Mouse (Mus musculus): ENCODE measurements at regions not wholly inside any gene's neighbourhood (a gene's known extent, or its start where the extent isn't known, plus 50 kb on each side); places are given as distances from the start of the nearest gene placed in this dataset.

GRCm38 (mm10) chr4:12749874-12750273 is 578.1 kb upstream of the Fam92a start:
- Histone ChIP-seq H3K4me3 (replicated peaks; ENCODE audit: control insufficient read depth, low read depth, low read length) (no peak overlapping the region), H3K4me1 (ENCODE audit: control insufficient read depth, insufficient read depth, low read length) (no peaks in the 10 kb centered on the region), H3K27ac (ENCODE audit: control insufficient read depth, insufficient read depth, low read depth, low read length, poor library complexity) (no peak overlapping the region)
- WGBS: 56% methylated on average over 1 of the region's 1 CpGs
- no peak for TF ChIP-seq POLR2A (IDR thresholded peaks at IDR 0.05; ENCODE audit: borderline replicate concordance, control insufficient read depth, low read depth, low read length)
- TF ChIP-seq CTCF (IDR thresholded peaks at IDR 0.05; ENCODE audit: control insufficient read depth, insufficient read depth, low read length): no peak

DNA sequence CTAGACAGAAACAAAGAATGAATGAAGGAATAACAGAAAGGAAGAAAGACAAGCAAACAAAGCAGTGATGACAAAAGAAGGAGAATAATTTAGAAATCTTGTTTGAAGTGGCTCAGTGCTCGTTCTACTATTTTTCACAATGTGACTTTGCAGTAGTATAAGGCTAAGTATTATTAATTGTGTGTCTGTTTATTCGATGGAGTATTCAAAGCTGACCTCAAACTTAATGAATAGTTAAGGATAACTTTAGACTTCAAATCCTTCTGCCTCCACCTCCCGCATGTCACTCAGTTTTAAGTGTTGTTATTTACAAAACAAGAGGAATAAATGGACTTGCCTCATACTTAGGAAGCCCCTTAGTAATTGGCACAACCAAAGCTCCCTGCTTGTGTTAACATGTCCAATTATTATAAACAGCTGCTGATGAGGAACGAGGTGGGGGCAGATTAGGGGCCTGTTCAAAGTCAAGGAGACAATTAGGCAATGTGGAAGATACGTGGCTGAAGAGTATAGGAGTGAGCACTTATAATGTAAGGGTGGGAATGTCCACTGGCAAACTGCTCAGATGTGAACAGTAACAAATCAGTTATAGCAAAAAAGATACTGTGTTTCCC is 572.0 kb upstream of the Fam92a start:
- Histone ChIP-seq H3K27ac (ENCODE audit: control insufficient read depth, insufficient read depth, low read depth, low read length, poor library complexity) (no peak overlapping the region), H3K4me1 (ENCODE audit: control insufficient read depth, insufficient read depth, low read length) (no peaks in the 10 kb centered on the region), H3K4me3 (replicated peaks; ENCODE audit: control insufficient read depth, low read depth, low read length) (no peak overlapping the region)
- TF ChIP-seq POLR2A (IDR thresholded peaks at IDR 0.05; ENCODE audit: borderline replicate concordance, control insufficient read depth, low read depth, low read length): no peak
- TF ChIP-seq CTCF (IDR thresholded peaks at IDR 0.05; ENCODE audit: control insufficient read depth, insufficient read depth, low read length): no peak
- 75% methylated on average over 5 of the region's 5 CpGs for WGBS

GRCm38 (mm10) chr4:12736411-12736810 is 564.6 kb upstream of the Fam92a start:
- WGBS: 73% methylated on average over 3 of the region's 3 CpGs
- H3K4me3 ChIP-seq (replicated peaks; ENCODE audit: control insufficient read depth, low read depth, low read length): no peak overlapping the region
- H3K27ac ChIP-seq (ENCODE audit: control insufficient read depth, insufficient read depth, low read depth, low read length, poor library complexity): no peak overlapping the region
- TF ChIP-seq POLR2A (IDR thresholded peaks at IDR 0.05; ENCODE audit: borderline replicate concordance, control insufficient read depth, low read depth, low read length) (no peak), CTCF (IDR thresholded peaks at IDR 0.05; ENCODE audit: control insufficient read depth, insufficient read depth, low read length) (no peak)
- no peaks in the 10 kb centered on the region for H3K4me1 ChIP-seq (ENCODE audit: control insufficient read depth, insufficient read depth, low read length)

DNA sequence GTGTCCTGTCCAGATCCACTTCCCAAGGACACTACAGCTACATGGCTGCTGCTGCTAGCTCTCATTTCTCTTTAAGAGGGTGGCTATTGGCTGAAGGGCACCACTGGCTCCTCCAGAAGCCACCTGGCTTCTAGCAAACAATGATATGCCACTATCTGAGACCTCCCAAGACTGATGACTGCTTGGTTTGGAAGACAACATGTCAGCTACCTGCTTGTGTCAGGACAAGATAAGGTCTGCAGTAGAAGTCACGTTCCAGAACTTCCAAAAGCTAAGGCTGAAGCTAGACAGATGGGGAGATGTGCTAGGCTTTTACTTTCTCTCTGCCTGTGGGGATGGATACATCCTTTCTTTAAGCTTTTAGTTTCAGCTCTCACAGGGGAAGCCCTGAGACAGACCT is 528.4 kb upstream of the Fam92a start:
- Histone ChIP-seq H3K4me3 (replicated peaks; ENCODE audit: control insufficient read depth, low read depth, low read length) (no peak overlapping the region), H3K4me1 (ENCODE audit: control insufficient read depth, insufficient read depth, low read length) (no peaks in the 10 kb centered on the region), H3K27ac (ENCODE audit: control insufficient read depth, insufficient read depth, low read depth, low read length, poor library complexity) (no peak overlapping the region)
- no peak for TF ChIP-seq CTCF (IDR thresholded peaks at IDR 0.05; ENCODE audit: control insufficient read depth, insufficient read depth, low read length)
- TF ChIP-seq POLR2A (IDR thresholded peaks at IDR 0.05; ENCODE audit: borderline replicate concordance, control insufficient read depth, low read depth, low read length): no peak
- 54% methylated on average over 1 of the region's 1 CpGs for WGBS

DNA sequence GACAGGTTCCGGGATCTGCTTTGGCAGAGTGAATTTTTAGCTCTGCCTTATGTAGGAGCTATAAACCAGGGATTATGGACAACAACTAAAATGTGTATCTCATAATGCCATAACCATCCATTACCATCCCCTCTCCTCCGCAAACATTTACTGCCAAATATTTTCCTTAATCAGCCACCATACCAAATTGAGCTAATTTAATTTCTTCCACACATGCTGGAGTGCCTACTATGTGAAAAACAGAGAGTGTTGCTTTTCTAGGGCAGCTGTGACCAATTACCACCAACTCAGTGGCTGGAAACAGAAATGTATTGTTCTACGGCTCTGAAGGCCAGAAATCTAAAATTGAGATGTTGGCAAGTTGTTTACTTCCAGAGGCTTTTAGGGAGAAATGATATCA is 506.0 kb upstream of the Fam92a start:
- H3K4me1 ChIP-seq (ENCODE audit: control insufficient read depth, insufficient read depth, low read length): no peaks in the 10 kb centered on the region
- TF ChIP-seq POLR2A (IDR thresholded peaks at IDR 0.05; ENCODE audit: borderline replicate concordance, control insufficient read depth, low read depth, low read length) (no peak), CTCF (IDR thresholded peaks at IDR 0.05; ENCODE audit: control insufficient read depth, insufficient read depth, low read length) (no peak)
- no peak overlapping the region for H3K4me3 ChIP-seq (replicated peaks; ENCODE audit: control insufficient read depth, low read depth, low read length)
- 81% methylated on average over 3 of the region's 3 CpGs for WGBS
- no peak overlapping the region for H3K27ac ChIP-seq (ENCODE audit: control insufficient read depth, insufficient read depth, low read depth, low read length, poor library complexity)

- Histone ChIP-seq H3K27ac (ENCODE audit: control insufficient read depth, insufficient read depth, low read depth, low read length, poor library complexity) (no peak overlapping the region), H3K4me1 (ENCODE audit: control insufficient read depth, insufficient read depth, low read length) (no peaks in the 10 kb centered on the region), H3K4me3 (replicated peaks; ENCODE audit: control insufficient read depth, low read depth, low read length) (no peak overlapping the region)
- no peak for TF ChIP-seq POLR2A (IDR thresholded peaks at IDR 0.05; ENCODE audit: borderline replicate concordance, control insufficient read depth, low read depth, low read length)
- no peak for TF ChIP-seq CTCF (IDR thresholded peaks at IDR 0.05; ENCODE audit: control insufficient read depth, insufficient read depth, low read length)
- 73% methylated on average over 7 of the region's 7 CpGs for WGBS
Observed at GRCm38 (mm10) chr4:12671399-12671798, 499.6 kb upstream of the Fam92a start.

GRCm38 (mm10) chr4:12663176-12663575 is 491.4 kb upstream of the Fam92a start:
- Histone ChIP-seq H3K4me3 (replicated peaks; ENCODE audit: control insufficient read depth, low read depth, low read length) (no peak overlapping the region), H3K27ac (ENCODE audit: control insufficient read depth, insufficient read depth, low read depth, low read length, poor library complexity) (no peak overlapping the region), H3K4me1 (ENCODE audit: control insufficient read depth, insufficient read depth, low read length) (no peaks in the 10 kb centered on the region)
- TF ChIP-seq POLR2A (IDR thresholded peaks at IDR 0.05; ENCODE audit: borderline replicate concordance, control insufficient read depth, low read depth, low read length): no peak
- TF ChIP-seq CTCF (IDR thresholded peaks at IDR 0.05; ENCODE audit: control insufficient read depth, insufficient read depth, low read length): no peak
- 60% methylated on average over 2 of the region's 2 CpGs for WGBS

- Histone ChIP-seq H3K4me1 (ENCODE audit: control insufficient read depth, insufficient read depth, low read length) (no peaks in the 10 kb centered on the region), H3K4me3 (replicated peaks; ENCODE audit: control insufficient read depth, low read depth, low read length) (no peak overlapping the region), H3K27ac (ENCODE audit: control insufficient read depth, insufficient read depth, low read depth, low read length, poor library complexity) (no peak overlapping the region)
- TF ChIP-seq CTCF (IDR thresholded peaks at IDR 0.05; ENCODE audit: control insufficient read depth, insufficient read depth, low read length): no peak
- TF ChIP-seq POLR2A (IDR thresholded peaks at IDR 0.05; ENCODE audit: borderline replicate concordance, control insufficient read depth, low read depth, low read length): no peak
- 64% methylated on average over 1 of the region's 1 CpGs for WGBS
Observed at GRCm38 (mm10) chr4:12662683-12663082, 490.9 kb upstream of the Fam92a start.

GRCm38 (mm10) chr4:12659084-12659483 is 487.3 kb upstream of the Fam92a start:
- WGBS: 70% methylated on average over 1 of the region's 1 CpGs

More at GRCm38 (mm10) chr4:12659084-12659483, 487.3 kb upstream of the Fam92a start:
- Histone ChIP-seq H3K4me3 (replicated peaks; ENCODE audit: control insufficient read depth, low read depth, low read length) (no peak overlapping the region), H3K27ac (ENCODE audit: control insufficient read depth, insufficient read depth, low read depth, low read length, poor library complexity) (no peak overlapping the region), H3K4me1 (ENCODE audit: control insufficient read depth, insufficient read depth, low read length) (no peaks in the 10 kb centered on the region)
- TF ChIP-seq POLR2A (IDR thresholded peaks at IDR 0.05; ENCODE audit: borderline replicate concordance, control insufficient read depth, low read depth, low read length) (no peak), CTCF (IDR thresholded peaks at IDR 0.05; ENCODE audit: control insufficient read depth, insufficient read depth, low read length) (no peak)

Measured in bone marrow, adult 2 months (tissue).